Mouse (Mus musculus): ENCODE data around the gene Adgrd1. TPM values are rescaled to one million over a fixed set of nuclear protein-coding genes. Genes with fewer than 3 reads are reported as not detected.

The Adgrd1 gene
- polyA plus RNA-seq, 1 experiment from 2014 or later: 0.08 TPM

DNA sequence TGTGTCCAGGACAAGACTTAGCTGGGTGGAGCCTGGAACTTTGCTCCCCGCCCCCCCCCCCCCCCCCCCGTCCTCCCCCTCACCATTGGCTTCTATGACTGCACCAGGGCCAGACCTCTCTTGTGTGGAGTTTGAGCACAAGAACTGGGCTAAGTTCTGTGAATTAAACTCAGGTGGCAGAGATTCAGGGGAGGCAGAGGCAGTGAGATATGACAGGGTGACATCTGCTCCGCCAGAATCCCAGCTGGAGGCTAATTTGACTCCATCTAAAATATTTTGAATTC, 121.6 kb downstream of the Adgrd1 start:
- Histone ChIP-seq H3K27me3 (ENCODE audit: control insufficient read depth, insufficient read depth, low read length) (no peaks in the 10 kb centered on the region), H3K4me1 (ENCODE audit: control insufficient read depth, insufficient read depth, low read length) (peaks cover 7% of the 10 kb centered on the region; the same call in 1 of the 2 replicates), H3K9ac (replicated peaks; ENCODE audit: low read depth, low read length) (no peak overlapping the region), H3K27ac (ENCODE audit: low read depth, low read length) (peak overlapping the region; percentile 44; the same call in 1 of the 2 replicates), H3K36me3 (ENCODE audit: control insufficient read depth, insufficient read depth, low read length) (no peaks in the 10 kb centered on the region), H3K4me2 (ENCODE audit: low read depth, low read length) (no peak overlapping the region), H3K4me3 (ENCODE audit: low read depth, low read length) (no peak overlapping the region), H3K9me3 (ENCODE audit: control insufficient read depth, low read length) (no peaks in the 10 kb centered on the region)
- WGBS: 6% methylated on average over 1 of the region's 3 CpGs
- ATAC-seq (ENCODE audit: low read depth): no peak

DNA sequence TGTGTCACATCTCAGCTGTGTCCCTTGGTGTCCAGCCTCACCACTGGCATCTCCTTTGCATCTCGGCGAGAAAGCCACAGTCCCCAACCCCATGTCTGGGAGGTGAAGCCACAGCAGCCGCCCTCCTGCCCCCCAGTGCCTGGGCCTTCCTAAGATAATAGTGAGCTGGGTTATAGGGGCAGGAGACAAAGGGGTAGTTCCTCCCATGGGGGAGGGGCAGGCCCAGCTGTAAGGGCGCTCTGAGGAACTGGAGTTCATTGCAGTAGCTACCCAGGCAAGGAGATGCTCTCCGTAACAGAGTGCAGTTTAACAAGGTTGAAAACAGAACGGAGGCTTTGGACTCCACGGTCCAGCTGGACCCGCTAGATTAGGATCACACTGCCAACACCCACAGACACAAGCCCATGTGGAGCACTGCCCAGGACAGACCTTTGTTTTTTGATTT, 122.0 kb downstream of the Adgrd1 start:
- Histone ChIP-seq H3K27me3 (ENCODE audit: control insufficient read depth, insufficient read depth, low read length) (no peaks in the 10 kb centered on the region), H3K4me2 (ENCODE audit: low read depth, low read length) (no peak overlapping the region; the same call in 1 of the 2 replicates), H3K36me3 (ENCODE audit: control insufficient read depth, insufficient read depth, low read length) (no peaks in the 10 kb centered on the region), H3K9ac (replicated peaks; ENCODE audit: low read depth, low read length) (no peak overlapping the region), H3K4me1 (ENCODE audit: control insufficient read depth, insufficient read depth, low read length) (peaks cover 7% of the 10 kb centered on the region; the same call in 1 of the 2 replicates), H3K9me3 (ENCODE audit: control insufficient read depth, low read length) (no peaks in the 10 kb centered on the region), H3K27ac (ENCODE audit: low read depth, low read length) (peak overlapping the region; percentile 44; the same call in 1 of the 2 replicates), H3K4me3 (ENCODE audit: low read depth, low read length) (no peak overlapping the region)
- no peak for ATAC-seq (ENCODE audit: low read depth)
- 5% methylated on average over 8 of the region's 8 CpGs for WGBS

DNA sequence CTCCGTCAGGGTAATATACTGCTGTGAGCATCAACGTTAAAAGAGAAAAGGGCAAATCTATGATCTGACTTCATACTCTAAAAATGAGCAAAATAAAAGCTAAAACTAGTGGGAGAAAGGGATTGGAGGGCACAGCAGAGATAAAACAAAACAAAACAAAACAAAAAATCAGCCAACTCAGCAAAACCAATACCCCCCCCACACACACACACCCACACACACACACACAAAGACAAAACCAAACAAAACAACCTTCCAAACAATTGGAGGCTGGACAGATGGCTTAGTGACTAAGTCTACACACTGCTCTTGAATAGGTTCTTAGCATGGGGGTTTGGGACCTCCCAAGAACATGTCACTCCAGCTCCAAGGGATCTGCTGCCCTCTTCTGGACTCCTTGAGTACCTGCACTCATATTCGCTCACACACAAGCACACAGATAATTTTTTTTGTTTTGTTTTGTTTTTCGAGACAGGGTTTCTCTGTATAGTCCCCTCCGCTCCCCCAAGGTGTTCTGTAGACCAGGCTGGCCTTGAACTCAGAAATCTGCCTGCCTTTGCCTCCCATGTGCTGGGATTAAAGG, 122.7 kb downstream of the Adgrd1 start:
- no peak for ATAC-seq (ENCODE audit: low read depth)
- Histone ChIP-seq H3K4me3 (ENCODE audit: low read depth, low read length) (no peak overlapping the region), H3K9me3 (ENCODE audit: control insufficient read depth, low read length) (no peaks in the 10 kb centered on the region), H3K27ac (ENCODE audit: low read depth, low read length) (no peak overlapping the region), H3K4me1 (ENCODE audit: control insufficient read depth, insufficient read depth, low read length) (peaks cover 7% of the 10 kb centered on the region; the same call in 1 of the 2 replicates), H3K36me3 (ENCODE audit: control insufficient read depth, insufficient read depth, low read length) (no peaks in the 10 kb centered on the region), H3K4me2 (ENCODE audit: low read depth, low read length) (no peak overlapping the region), H3K27me3 (ENCODE audit: control insufficient read depth, insufficient read depth, low read length) (no peaks in the 10 kb centered on the region), H3K9ac (replicated peaks; ENCODE audit: low read depth, low read length) (no peak overlapping the region)
- 72% methylated on average over 5 of the region's 5 CpGs for WGBS

GRCm38 (mm10) chr5:129225810-129226450, 129.4 kb downstream of the Adgrd1 start:
- WGBS: 57% methylated on average over 33 of the region's 33 CpGs
- H3K4me3 ChIP-seq (ENCODE audit: low read depth, low read length): no peak overlapping the region
- no peak overlapping the region for H3K27ac ChIP-seq (ENCODE audit: low read depth, low read length)
- no peak overlapping the region for H3K9ac ChIP-seq (replicated peaks; ENCODE audit: low read depth, low read length)
- no peaks in the 10 kb centered on the region for H3K4me1 ChIP-seq (ENCODE audit: control insufficient read depth, insufficient read depth, low read length)
- H3K36me3 ChIP-seq (ENCODE audit: control insufficient read depth, insufficient read depth, low read length): no peaks in the 10 kb centered on the region
- 0 out of 2 replicates have a peak, but pooled peaks have one; percentile 44 for ATAC-seq (ENCODE audit: low read depth)
- H3K27me3 ChIP-seq (ENCODE audit: control insufficient read depth, insufficient read depth, low read length): no peaks in the 10 kb centered on the region
- no peak overlapping the region for H3K4me2 ChIP-seq (ENCODE audit: low read depth, low read length)
- no peaks in the 10 kb centered on the region for H3K9me3 ChIP-seq (ENCODE audit: control insufficient read depth, low read length)

- H3K27me3 ChIP-seq (ENCODE audit: control insufficient read depth, insufficient read depth, low read length): no peaks in the 10 kb centered on the region
- H3K4me2 ChIP-seq (ENCODE audit: low read depth, low read length): no peak overlapping the region
- H3K9ac ChIP-seq (replicated peaks; ENCODE audit: low read depth, low read length): no peak overlapping the region
- 93% methylated on average over 2 of the region's 2 CpGs for WGBS
- no peak for ATAC-seq (ENCODE audit: low read depth)
- H3K36me3 ChIP-seq (ENCODE audit: control insufficient read depth, insufficient read depth, low read length): no peaks in the 10 kb centered on the region
- H3K4me1 ChIP-seq (ENCODE audit: control insufficient read depth, insufficient read depth, low read length): no peaks in the 10 kb centered on the region
- no peak overlapping the region for H3K27ac ChIP-seq (ENCODE audit: low read depth, low read length)
- no peaks in the 10 kb centered on the region for H3K9me3 ChIP-seq (ENCODE audit: control insufficient read depth, low read length)
- H3K4me3 ChIP-seq (ENCODE audit: low read depth, low read length): no peak overlapping the region
Measured at GRCm38 (mm10) chr5:129228171-129228570, 131.6 kb downstream of the Adgrd1 start.

DNA sequence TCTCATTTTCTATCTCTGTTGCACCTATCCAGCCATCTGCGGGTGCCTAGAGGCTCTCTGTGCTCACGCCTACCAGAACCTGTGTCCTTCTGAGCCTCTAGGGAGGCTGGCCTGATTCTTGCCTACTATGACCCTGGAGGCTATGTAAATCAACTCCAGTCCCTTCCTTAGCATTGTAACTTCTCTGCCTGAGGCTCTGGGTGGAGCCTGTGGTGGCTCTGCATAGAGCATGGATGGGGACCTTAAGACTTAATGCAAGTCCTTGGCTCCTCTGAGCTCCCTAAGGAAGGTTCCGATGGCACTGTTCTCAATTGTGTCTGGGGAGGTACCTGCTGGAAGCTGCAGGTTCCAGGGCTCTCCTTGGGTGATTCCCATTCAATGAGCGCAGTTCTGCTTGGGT, 136.8 kb downstream of the Adgrd1 start:
- WGBS: 86% methylated on average over 4 of the region's 4 CpGs
- H3K4me3 ChIP-seq (ENCODE audit: low read depth, low read length): no peak overlapping the region
- no peak for ATAC-seq (ENCODE audit: low read depth)

GRCm38 (mm10) chr5:129233881-129234432, 137.4 kb downstream of the Adgrd1 start:
- Histone ChIP-seq H3K4me2 (ENCODE audit: low read depth, low read length) (no peak overlapping the region), H3K27ac (ENCODE audit: low read depth, low read length) (no peak overlapping the region), H3K4me1 (ENCODE audit: control insufficient read depth, insufficient read depth, low read length) (no peaks in the 10 kb centered on the region), H3K9me3 (ENCODE audit: control insufficient read depth, low read length) (no peaks in the 10 kb centered on the region), H3K36me3 (ENCODE audit: control insufficient read depth, insufficient read depth, low read length) (no peaks in the 10 kb centered on the region), H3K9ac (replicated peaks; ENCODE audit: low read depth, low read length) (no peak overlapping the region), H3K27me3 (ENCODE audit: control insufficient read depth, insufficient read depth, low read length) (no peaks in the 10 kb centered on the region), H3K4me3 (ENCODE audit: low read depth, low read length) (no peak overlapping the region)
- 83% methylated on average over 7 of the region's 7 CpGs for whole genome bisulfite sequencing
- ATAC-seq (ENCODE audit: low read depth): no peak

More for the DNA sequence above, 136.8 kb downstream of the Adgrd1 start:
- Histone ChIP-seq H3K4me2 (ENCODE audit: low read depth, low read length) (no peak overlapping the region), H3K27me3 (ENCODE audit: control insufficient read depth, insufficient read depth, low read length) (no peaks in the 10 kb centered on the region), H3K4me1 (ENCODE audit: control insufficient read depth, insufficient read depth, low read length) (no peaks in the 10 kb centered on the region), H3K36me3 (ENCODE audit: control insufficient read depth, insufficient read depth, low read length) (no peaks in the 10 kb centered on the region), H3K9me3 (ENCODE audit: control insufficient read depth, low read length) (no peaks in the 10 kb centered on the region), H3K27ac (ENCODE audit: low read depth, low read length) (no peak overlapping the region), H3K9ac (replicated peaks; ENCODE audit: low read depth, low read length) (no peak overlapping the region)

GRCm38 (mm10) chr5:129236366-129236765, 139.8 kb downstream of the Adgrd1 start:
- H3K27ac ChIP-seq (ENCODE audit: low read depth, low read length): no peak overlapping the region
- no peaks in the 10 kb centered on the region for H3K4me1 ChIP-seq (ENCODE audit: control insufficient read depth, insufficient read depth, low read length)
- H3K36me3 ChIP-seq (ENCODE audit: control insufficient read depth, insufficient read depth, low read length): no peaks in the 10 kb centered on the region
- H3K9ac ChIP-seq (replicated peaks; ENCODE audit: low read depth, low read length): no peak overlapping the region
- H3K4me2 ChIP-seq (ENCODE audit: low read depth, low read length): no peak overlapping the region
- 84% methylated on average over 11 of the region's 11 CpGs for WGBS
- no peaks in the 10 kb centered on the region for H3K9me3 ChIP-seq (ENCODE audit: control insufficient read depth, low read length)
- no peak for ATAC-seq (ENCODE audit: low read depth)
- no peak overlapping the region for H3K4me3 ChIP-seq (ENCODE audit: low read depth, low read length)
- no peaks in the 10 kb centered on the region for H3K27me3 ChIP-seq (ENCODE audit: control insufficient read depth, insufficient read depth, low read length)

DNA sequence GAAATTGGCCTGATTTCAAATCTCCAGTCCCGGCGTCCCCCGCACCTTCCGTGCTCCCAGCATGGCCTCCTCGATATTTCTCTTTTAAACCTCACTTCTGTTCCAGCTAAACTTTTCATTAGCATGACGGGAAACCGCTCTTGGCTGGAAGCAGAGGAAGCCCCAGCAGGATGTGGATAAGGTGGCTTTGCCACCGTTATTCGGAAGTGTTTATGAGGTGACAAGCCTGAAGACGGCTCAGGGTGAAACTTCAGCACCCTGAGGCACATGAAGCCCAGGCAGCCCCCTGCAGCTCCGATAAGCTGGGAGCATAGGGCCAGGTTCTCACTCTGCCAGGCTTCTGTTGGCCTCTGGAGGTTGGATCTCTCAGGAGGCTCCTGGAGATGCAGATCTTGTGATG, 145.3 kb downstream of the Adgrd1 start:
- Histone ChIP-seq H3K4me2 (ENCODE audit: low read depth, low read length) (no peak overlapping the region), H3K9ac (replicated peaks; ENCODE audit: low read depth, low read length) (no peak overlapping the region), H3K36me3 (ENCODE audit: control insufficient read depth, insufficient read depth, low read length) (no peaks in the 10 kb centered on the region), H3K9me3 (ENCODE audit: control insufficient read depth, low read length) (no peaks in the 10 kb centered on the region), H3K4me3 (ENCODE audit: low read depth, low read length) (no peak overlapping the region), H3K4me1 (ENCODE audit: control insufficient read depth, insufficient read depth, low read length) (no peaks in the 10 kb centered on the region), H3K27ac (ENCODE audit: low read depth, low read length) (no peak overlapping the region), H3K27me3 (ENCODE audit: control insufficient read depth, insufficient read depth, low read length) (no peaks in the 10 kb centered on the region)
- WGBS: 87% methylated on average over 11 of the region's 11 CpGs
- no peak for ATAC-seq (ENCODE audit: low read depth)

Data from neural tube, embryonic 14.5 days (tissue).